Mouse (Mus musculus) stomach, embryonic 14.5 days (tissue): ENCODE results near the gene Gm11172. TPM values are rescaled to one million over a fixed set of nuclear protein-coding genes. Genes with fewer than 3 reads are reported as not detected.

Experiments
- ATAC-seq: fragments of 200-750 bp; cut with Nextera tagmentation; 2 replicates; pipeline ENCODE4 v1.8.0; 2017; ENCODE audit warnings: low read depth, moderate TSS enrichment; ENCODE audit not compliant: insufficient number of reproducible peaks, insufficient read depth, low FRiP score
- H3K27ac ChIP-seq: fragments of 300-500 bp; sonication (generic); 2 replicates; pipeline ENCODE4 v1.5.1; 2014; ENCODE audit warnings: mild to moderate bottlenecking, low read length, moderate library complexity, mixed read lengths
- H3K27me3 ChIP-seq: fragments of 300-500 bp; sonication (generic); 2 replicates; pipeline ENCODE4 v1.6.1; 2014; ENCODE audit warnings: low read length, control low read depth, mixed read lengths; ENCODE audit not compliant: control insufficient read depth, insufficient read depth
- H3K36me3 ChIP-seq: fragments of 300-500 bp; sonication (generic); 2 replicates; pipeline ENCODE4 v1.6.1; 2014; ENCODE audit warnings: mild to moderate bottlenecking, control low read depth, low read length, moderate library complexity, mixed read lengths; ENCODE audit not compliant: control insufficient read depth, insufficient read depth
- H3K4me1 ChIP-seq: fragments of 300-500 bp; sonication (generic); 2 replicates; pipeline ENCODE4 v1.6.1; 2014; ENCODE audit warnings: low read length, control low read depth, mixed read lengths; ENCODE audit not compliant: control insufficient read depth, insufficient read depth
- H3K4me2 ChIP-seq: fragments of 300-500 bp; sonication (generic); replicated peaks from 2 replicates; pipeline ENCODE4 v1.6.1; 2014; ENCODE audit warnings: low read depth, low read length, control low read depth
- H3K4me3 ChIP-seq: fragments of 300-500 bp; sonication (generic); 2 replicates; pipeline ENCODE4 v1.5.1; 2014; ENCODE audit warnings: low read depth, low read length, control low read depth
- H3K9ac ChIP-seq: fragments of 300-500 bp; sonication (generic); replicated peaks from 2 replicates; pipeline ENCODE4 v1.6.1; 2014; ENCODE audit warnings: low read depth, mild to moderate bottlenecking, control low read depth, low read length, moderate library complexity, mixed read lengths
- H3K9me3 ChIP-seq: fragments of 300-500 bp; sonication (generic); 2 replicates; pipeline ENCODE4 v1.6.1; 2016; ENCODE audit warnings: low read depth, low read length, control low read depth; ENCODE audit not compliant: control insufficient read depth
- WGBS: fragments of 180-500 bp; shearing (Covaris S2); extraction: QIAGEN DNeasy Blood & Tissue Kit; methylation state at CpG from one replicate; pipeline ENCODE4 v1.1.7; 2014; 5-methylcytosine and 5-hydroxymethylcytosine counted together
- polyA plus RNA-seq: library from polyadenylated mRNA; unstranded; fragments of >200 nt; fragmentation: Nextera tagmentation; extraction: Ambion mirVana; gene quantifications from 2 replicates; pipeline ENCODE4 v1.2.1, GENCODE M21; 2014

Gene Gm11172
- polyA plus RNA-seq, 1 experiment from 2014 or later = not detected

DNA sequence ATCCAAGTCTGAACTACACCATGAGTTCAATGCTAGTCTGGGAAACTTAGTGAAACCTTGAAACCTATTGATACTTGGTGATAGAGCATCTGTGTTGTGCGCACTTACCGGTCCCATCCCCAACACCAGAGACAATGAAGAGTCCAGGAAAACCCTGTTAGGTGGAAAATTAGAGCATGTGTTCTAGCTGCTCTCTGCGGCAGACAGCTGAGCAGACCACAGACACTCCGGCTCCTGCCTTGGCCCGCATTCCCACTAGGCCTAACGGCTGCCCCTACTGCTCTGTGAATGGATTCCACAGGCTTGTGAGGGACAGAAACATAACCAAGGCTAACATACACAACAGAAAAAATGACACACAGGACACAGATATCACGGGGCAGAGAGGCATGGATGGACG lies 39.2 kb upstream of the Gm11172 start:
- Histone ChIP-seq H3K36me3 (no peaks in the 10 kb centered on the region), H3K4me3 (no peak overlapping the region), H3K27ac (no peak overlapping the region), H3K9me3 (no peaks in the 10 kb centered on the region), H3K27me3 (no peaks in the 10 kb centered on the region), H3K4me2 (no peak overlapping the region), H3K4me1 (no peaks in the 10 kb centered on the region), H3K9ac (no peak overlapping the region)
- no peak for ATAC-seq
- WGBS = 71% methylated on average over 8 of the region's 8 CpGs

DNA sequence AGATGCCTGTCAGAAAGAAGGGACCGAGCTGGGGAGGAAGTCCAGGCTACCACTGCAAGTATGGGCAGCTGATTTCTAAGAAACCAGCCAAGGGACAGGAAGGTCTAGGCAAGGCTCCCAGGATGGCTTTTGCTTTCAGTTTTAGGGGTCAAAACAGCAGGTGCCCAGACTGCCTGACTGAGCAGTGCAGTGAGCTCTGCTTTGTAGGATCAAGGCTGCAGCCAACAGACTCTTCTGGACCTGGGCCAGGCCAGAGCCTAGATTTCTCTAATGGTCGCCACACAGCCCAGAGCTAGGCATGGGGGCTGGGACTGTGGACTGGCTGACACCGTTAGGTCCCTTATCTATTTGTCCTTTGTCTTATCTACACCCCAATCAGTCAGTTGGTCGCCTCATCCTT lies 38.0 kb upstream of the Gm11172 start:
- Histone ChIP-seq H3K9ac (no peak overlapping the region), H3K36me3 (no peaks in the 10 kb centered on the region), H3K4me3 (no peak overlapping the region), H3K4me2 (no peak overlapping the region), H3K27ac (no peak overlapping the region), H3K4me1 (no peaks in the 10 kb centered on the region), H3K9me3 (no peaks in the 10 kb centered on the region), H3K27me3 (no peaks in the 10 kb centered on the region)
- no peak for ATAC-seq
- 54% methylated on average over 4 of the region's 4 CpGs for WGBS

DNA sequence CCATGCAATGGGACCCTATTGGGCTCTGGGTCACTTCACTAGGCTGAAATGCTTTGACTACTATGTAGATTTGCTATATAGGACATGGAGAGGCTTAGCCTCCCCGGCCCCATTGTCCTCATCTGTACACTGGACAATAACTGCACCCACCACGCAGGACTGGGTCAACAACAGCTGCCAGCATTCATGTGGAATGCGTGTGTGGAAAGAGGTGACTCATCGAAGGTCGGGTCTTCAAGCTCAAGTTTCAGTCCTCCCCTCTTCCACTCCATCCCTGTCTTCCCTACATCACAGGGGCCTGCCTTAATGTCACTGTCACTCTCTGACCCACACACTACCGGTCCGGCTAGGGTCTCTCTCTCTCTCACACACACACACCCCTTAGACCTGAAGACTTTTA lies 36.4 kb upstream of the Gm11172 start:
- Histone ChIP-seq H3K4me2 (no peak overlapping the region), H3K27me3 (no peaks in the 10 kb centered on the region), H3K27ac (no peak overlapping the region), H3K4me3 (no peak overlapping the region), H3K36me3 (no peaks in the 10 kb centered on the region), H3K9ac (no peak overlapping the region), H3K4me1 (peaks cover 10% of the 10 kb centered on the region), H3K9me3 (no peaks in the 10 kb centered on the region)
- ATAC-seq = no peak
- WGBS = 49% methylated on average over 7 of the region's 7 CpGs

DNA sequence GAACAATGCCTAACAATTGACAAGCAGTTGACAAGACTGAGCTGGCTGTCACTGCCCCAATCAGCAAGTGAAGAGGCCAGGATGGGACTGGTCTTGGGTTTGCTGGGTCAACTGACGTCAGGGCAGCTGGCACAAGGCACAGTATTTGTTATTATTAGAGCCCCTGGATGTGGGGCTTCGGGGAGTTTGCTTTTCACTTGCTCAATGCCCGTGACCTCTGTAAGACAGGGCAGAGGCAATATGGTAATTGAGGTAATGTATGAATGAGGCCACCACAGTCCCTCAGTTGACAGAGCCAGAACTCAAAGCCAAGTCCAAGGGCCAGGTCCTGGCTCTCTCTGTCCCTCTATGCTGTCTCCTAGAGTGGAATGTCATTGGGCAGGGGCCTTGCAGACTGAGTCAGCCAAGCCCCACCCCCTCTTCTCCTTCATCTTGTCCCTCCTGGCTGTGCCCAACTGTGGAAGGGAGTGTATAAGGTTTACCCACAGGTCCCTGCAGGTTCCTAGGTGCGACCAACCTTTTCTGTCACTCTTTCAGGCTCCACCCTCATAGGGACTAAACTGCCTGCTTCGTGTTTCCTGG lies 35.0 kb upstream of the Gm11172 start:
- Histone ChIP-seq H3K27ac (no peak overlapping the region), H3K27me3 (no peaks in the 10 kb centered on the region), H3K36me3 (0 out of 2 replicates have a peak, but pooled peaks cover under 1% of the 10 kb centered on the region), H3K9me3 (no peaks in the 10 kb centered on the region), H3K4me3 (no peak overlapping the region), H3K4me2 (no peak overlapping the region), H3K4me1 (peaks cover 23% of the 10 kb centered on the region), H3K9ac (no peak overlapping the region)
- 52% methylated on average over 5 of the region's 5 CpGs for WGBS
- ATAC-seq = no peak

DNA sequence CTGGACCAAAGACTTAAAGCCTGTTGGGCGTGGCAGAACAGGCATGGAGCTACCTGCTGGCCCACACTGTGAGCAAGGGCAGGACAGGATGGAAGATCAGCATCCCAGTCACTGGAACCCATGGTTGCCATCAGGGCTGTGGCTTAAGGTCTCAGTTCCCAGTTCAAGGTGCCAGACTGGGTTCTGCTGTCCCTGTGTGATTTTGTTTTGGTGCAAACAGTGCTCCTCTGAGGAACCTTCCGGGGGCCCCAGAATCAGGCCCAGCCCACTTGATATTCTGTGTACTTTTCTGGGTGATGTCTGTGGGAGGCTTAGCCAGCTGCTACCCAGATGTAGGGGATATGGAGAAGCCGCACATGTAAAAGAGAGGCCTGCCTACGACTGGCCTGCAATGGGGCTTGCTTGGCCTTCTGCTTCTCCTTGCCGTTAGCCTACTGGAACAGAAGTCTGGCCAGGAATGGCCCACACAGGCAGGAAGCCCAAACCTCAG lies 32.0 kb upstream of the Gm11172 start:
- Histone ChIP-seq H3K27ac (peak overlapping the region; percentile 49; the same call in 1 of the 2 replicates), H3K36me3 (0 out of 2 replicates have a peak, but pooled peaks cover 3% of the 10 kb centered on the region), H3K4me2 (peak overlapping the region; percentile 4; the same call in 1 of the 2 replicates), H3K4me1 (peaks cover 29% of the 10 kb centered on the region), H3K9ac (no peak overlapping the region), H3K27me3 (no peaks in the 10 kb centered on the region), H3K4me3 (no peak overlapping the region), H3K9me3 (no peaks in the 10 kb centered on the region)
- no peak for ATAC-seq
- WGBS = 58% methylated on average over 5 of the region's 5 CpGs

DNA sequence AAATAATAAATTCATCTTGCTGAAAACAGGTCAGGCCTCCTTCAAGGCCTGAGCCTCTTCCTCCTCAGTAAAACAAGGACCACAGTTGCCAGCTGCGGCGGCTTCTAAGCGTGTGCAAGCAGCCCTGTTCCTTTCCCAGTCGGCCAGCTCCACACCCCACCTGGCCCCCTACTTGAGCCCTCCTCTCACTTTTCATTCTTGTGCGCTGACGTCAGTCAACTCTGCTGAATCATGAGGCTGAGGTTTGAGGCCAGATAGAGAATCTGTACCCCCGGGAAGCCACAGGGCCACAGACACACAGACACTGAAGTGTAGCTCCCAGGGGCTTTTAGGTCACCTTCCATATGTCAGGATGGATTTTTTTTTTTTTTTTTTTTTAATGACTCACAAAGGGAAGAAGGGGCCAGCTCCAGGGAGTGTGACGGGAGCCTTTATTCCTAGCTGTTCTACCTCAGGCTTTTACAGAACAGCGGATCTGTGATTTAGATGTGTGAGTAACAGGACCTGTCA lies 30.8 kb upstream of the Gm11172 start:
- peak overlapping the region; percentile 52; the same call in 1 of the 2 replicates for H3K4me3 ChIP-seq

DNA sequence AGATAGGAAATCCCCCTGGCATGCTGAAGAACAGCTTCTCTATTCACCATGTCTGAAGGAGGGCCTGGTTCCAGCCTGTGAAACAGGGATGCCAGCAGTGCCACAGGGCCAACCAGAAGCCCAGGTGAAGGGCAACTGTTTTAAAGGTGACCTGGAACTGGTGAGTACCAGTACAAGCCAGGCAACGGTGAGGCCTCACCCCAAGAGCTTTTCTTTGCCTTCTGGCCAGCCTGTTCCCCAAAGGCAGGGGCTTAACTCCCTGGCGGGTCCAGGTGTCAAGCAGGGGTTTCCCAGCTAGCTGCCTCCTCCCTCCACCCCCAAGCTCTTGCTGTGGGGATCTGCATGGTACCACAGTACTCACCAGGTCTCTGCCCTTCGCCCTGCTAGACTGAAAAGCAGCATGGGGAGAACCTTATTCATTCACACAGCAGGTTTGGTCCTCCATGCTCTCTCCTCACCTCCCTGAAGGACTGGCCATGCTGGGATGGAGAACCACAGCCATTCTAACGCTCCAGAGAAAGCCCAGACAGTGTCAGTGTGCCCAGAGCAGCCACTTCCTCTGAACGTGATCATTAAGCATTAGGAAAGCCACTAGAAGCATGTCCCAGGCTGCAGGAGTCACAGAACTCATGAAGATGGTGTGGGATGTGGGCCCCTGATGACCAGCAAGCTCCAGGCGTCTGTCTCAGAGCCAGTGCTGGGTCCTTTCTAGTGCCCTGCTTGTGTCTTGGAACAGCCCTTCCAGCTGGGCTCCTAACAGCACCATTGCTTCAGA lies 30.2 kb upstream of the Gm11172 start:
- WGBS = 33% methylated on average over 6 of the region's 6 CpGs
- peak overlapping the region; percentile 49 for H3K27ac ChIP-seq
- H3K4me3 ChIP-seq = peak overlapping the region; percentile 52
- H3K4me2 ChIP-seq = peak overlapping the region; percentile 95
- 0 out of 2 replicates have a peak overlapping the region, but pooled peaks have one; percentile 77 for H3K9ac ChIP-seq
- H3K27me3 ChIP-seq = no peaks in the 10 kb centered on the region
- H3K4me1 ChIP-seq = peaks cover 41% of the 10 kb centered on the region
- no peak for ATAC-seq
- H3K9me3 ChIP-seq = no peaks in the 10 kb centered on the region
- 0 out of 2 replicates have a peak, but pooled peaks cover 3% of the 10 kb centered on the region for H3K36me3 ChIP-seq

More for the DNA sequence above, 30.8 kb upstream of the Gm11172 start:
- H3K27me3 ChIP-seq = no peaks in the 10 kb centered on the region
- 27% methylated on average over 9 of the region's 9 CpGs for WGBS
- H3K4me1 ChIP-seq = peaks cover 36% of the 10 kb centered on the region
- H3K9me3 ChIP-seq = no peaks in the 10 kb centered on the region
- peak overlapping the region; percentile 95 for H3K4me2 ChIP-seq
- H3K27ac ChIP-seq = peak overlapping the region; percentile 49
- H3K9ac ChIP-seq = no peak overlapping the region
- 0 out of 2 replicates have a peak, but pooled peaks cover 3% of the 10 kb centered on the region for H3K36me3 ChIP-seq
- no peak for ATAC-seq

DNA sequence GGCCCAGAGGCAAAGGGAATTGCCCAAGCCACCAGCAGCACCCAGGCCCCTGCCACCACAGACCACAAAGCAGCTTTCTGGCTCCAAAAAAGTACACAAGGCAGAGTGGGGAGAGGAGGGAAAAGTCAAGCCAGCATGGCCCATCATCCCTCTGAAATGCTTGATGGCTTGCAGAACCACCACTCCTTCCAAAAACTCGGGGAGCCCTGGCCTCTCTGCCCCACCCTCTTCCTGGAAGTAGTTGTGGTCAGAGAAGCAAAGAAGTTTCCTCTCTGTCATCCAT lies 29.6 kb upstream of the Gm11172 start:
- H3K9me3 ChIP-seq = no peaks in the 10 kb centered on the region
- H3K27me3 ChIP-seq = no peaks in the 10 kb centered on the region
- 13% methylated on average over 1 of the region's 1 CpGs for WGBS
- ATAC-seq = no peak
- peaks cover 41% of the 10 kb centered on the region for H3K4me1 ChIP-seq
- H3K27ac ChIP-seq = no peak overlapping the region; the same call in 1 of the 2 replicates
- peak overlapping the region; percentile 52 for H3K4me3 ChIP-seq
- 0 out of 2 replicates have a peak overlapping the region, but pooled peaks have one; percentile 77 for H3K9ac ChIP-seq
- 0 out of 2 replicates have a peak, but pooled peaks cover 3% of the 10 kb centered on the region for H3K36me3 ChIP-seq
- peak overlapping the region; percentile 95 for H3K4me2 ChIP-seq
